Mouse (Mus musculus): ENCODE measurements around the gene Fcer1a.
"Not testable (repeated sequence)": the region's sequence is repeated elsewhere in the genome, so short reads cannot be mapped to it uniquely, and the experiment has no call there.

Gene Fcer1a

GRCm38 (mm10) chr1:173227081-173227480 lies at the start of gene Fcer1a:
Gene Fcer1a (minus strand): TSS chr1:173227214.
- DNase-seq (ENCODE audit: low spot score): no peak

DNA sequence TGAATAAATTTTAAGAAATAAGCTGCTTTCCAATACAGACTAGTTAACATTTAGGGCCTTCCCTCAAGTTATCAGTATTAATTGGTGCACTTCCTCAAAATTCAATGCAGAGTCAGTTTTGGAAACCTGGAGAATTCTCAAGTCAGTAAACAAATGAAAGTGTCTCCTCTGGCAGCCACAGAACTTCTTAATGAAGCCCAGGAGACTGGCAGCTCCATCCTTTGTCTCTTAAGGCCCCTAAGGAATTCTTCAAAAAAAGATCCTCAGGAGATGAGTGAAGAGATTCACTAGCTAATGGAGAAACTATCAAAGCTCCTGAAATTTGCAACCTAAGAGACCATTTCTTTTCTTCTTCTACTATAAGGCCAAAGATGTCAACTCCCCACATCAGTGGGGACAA lies 38.7 kb upstream of the Fcer1a start, which contains the start of gene Olfr418:
Olfr418 (plus strand) TSS at position 301 of the 400 bp plus-strand sequence.
- no peak for DNase-seq (ENCODE audit: low spot score)

GRCm38 (mm10) chr1:173249888-173250287 lies 22.9 kb upstream of the Fcer1a start:
- DNase-seq (ENCODE audit: low spot score): no peak

- not testable (repeated sequence) for DNase-seq (ENCODE audit: low spot score)
Observed at GRCm38 (mm10) chr1:173237004-173237403, 10.0 kb upstream of the Fcer1a start.

DNA sequence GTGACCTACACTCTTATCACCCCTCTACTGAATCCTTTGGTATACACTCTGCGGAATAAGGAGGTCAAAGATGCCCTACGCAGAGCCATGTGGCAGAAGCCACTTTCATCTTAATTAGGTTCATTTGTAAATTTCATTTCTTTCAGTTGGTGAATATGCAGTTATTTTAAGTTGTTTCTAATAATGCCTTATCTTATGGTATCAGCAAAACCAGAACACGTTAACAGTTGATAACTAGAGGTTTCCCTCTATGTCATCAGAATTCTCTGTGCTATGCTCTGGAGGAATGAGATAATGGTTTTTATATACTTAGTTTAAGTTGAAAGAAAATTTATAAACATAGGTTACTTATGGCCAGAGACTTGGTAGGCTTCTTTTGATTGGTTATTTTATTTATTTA lies 10.5 kb downstream of the Fcer1a start:
- no peak for DNase-seq (ENCODE audit: low spot score)

- no peak for DNase-seq (ENCODE audit: low spot score)
Observed at GRCm38 (mm10) chr1:173212092-173212491, 14.9 kb downstream of the Fcer1a start, which contains the start of gene Olfr1404. Gene Olfr1404 (plus strand): TSS chr1:173212392.

DNA sequence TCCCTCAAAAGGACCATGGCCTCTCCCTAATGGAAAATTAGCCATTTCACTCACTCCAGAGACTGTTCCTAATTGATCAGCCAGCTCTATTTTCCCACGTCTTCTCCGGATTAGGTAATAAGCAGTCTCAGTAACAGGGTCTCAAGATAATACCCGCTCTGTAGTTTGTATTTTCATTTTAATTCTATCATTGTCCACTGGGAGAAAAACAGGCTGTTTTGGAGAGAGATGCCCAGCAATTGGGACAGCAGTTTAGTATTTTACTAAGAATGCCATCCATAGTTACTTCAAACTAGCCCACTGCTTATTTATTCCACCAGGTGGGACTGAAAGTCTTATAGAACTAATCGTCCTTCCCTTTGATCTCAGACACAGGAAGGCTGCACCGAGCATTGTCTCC lies 29.5 kb downstream of the Fcer1a start, which contains the start of gene Olfr218:
Olfr218 (plus strand) TSS at position 301 of the 400 bp plus-strand sequence.
- no peak for DNase-seq (ENCODE audit: low spot score)

DNA sequence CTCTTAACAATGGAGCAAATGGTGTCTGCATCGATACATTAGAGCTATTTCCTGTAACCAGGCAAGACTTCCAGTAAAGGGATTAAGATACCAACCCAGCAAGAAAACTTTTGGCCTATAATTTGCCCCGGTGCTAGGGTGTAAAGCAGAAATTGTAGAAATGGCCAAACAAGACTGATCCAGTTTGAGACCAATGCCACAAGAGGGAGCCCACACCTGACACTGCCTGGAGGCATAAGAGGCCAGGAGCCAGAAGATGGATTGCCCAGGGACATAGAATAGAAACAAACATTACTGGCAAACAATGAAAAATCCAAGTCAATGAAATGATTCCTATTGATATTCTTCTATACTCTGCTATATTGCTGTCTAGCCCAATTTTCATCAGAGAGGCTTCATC lies 30.7 kb downstream of the Fcer1a start:
- DNase-seq (ENCODE audit: low spot score): no peak

GRCm38 (mm10) chr1:173192059-173192458 lies 35.0 kb downstream of the Fcer1a start:
- no peak for DNase-seq (ENCODE audit: low spot score)

GRCm38 (mm10) chr1:173190540-173190939 lies 36.5 kb downstream of the Fcer1a start, which contains the start of gene Olfr1406:
Gene Olfr1406 (minus strand): TSS chr1:173190640.
- no peak for DNase-seq (ENCODE audit: low spot score)

GRCm38 (mm10) chr1:173174154-173174842 lies 52.7 kb downstream of the Fcer1a start:
- DNase-seq (ENCODE audit: low spot score): no peak

Data from testis, postnatal 14 days (tissue).